Mouse (Mus musculus) hindbrain, embryonic 14.5 days (tissue): Measurements from ENCODE around the gene Phf11c. TPM values are rescaled to one million over a fixed set of nuclear protein-coding genes. Genes with fewer than 3 reads are reported as not detected.

Experiments
- ATAC-seq: fragments of 200-750 bp; cut with Nextera tagmentation; 2 replicates; pipeline ENCODE4 v1.8.0; 2017; ENCODE audit warnings: moderate number of reproducible peaks, mild to moderate bottlenecking, moderate TSS enrichment, moderate library complexity; ENCODE audit not compliant: low FRiP score
- DNase-seq: peaks from one replicate; pipeline ENCODE4 v3.0.0-alpha.2; 2015; ENCODE audit warnings: low spot score
- H3K27ac ChIP-seq: fragments of 300-500 bp; sonication (generic); 2 replicates; pipeline ENCODE4 v1.5.1; 2014; ENCODE audit warnings: mild to moderate bottlenecking, moderate library complexity
- H3K27me3 ChIP-seq: fragments of 300-500 bp; sonication (generic); 2 replicates; pipeline ENCODE4 v1.6.1; 2014; ENCODE audit warnings: mild to moderate bottlenecking, low read length, mixed read lengths; ENCODE audit not compliant: control insufficient read depth, insufficient read depth
- H3K36me3 ChIP-seq: fragments of 300-500 bp; sonication (generic); replicated peaks from 2 replicates; pipeline ENCODE4 v1.6.1; 2014; ENCODE audit not compliant: control insufficient read depth, insufficient read depth
- H3K4me1 ChIP-seq: fragments of 300-500 bp; sonication (generic); replicated peaks from 2 replicates; pipeline ENCODE4 v1.6.1; 2014; ENCODE audit warnings: antibody characterized with exemption, low read length, mixed read lengths; ENCODE audit not compliant: control insufficient read depth, insufficient read depth
- H3K4me2 ChIP-seq: fragments of 300-500 bp; sonication (generic); replicated peaks from 2 replicates; pipeline ENCODE4 v1.6.1; 2014; ENCODE audit warnings: mild to moderate bottlenecking, moderate library complexity
- H3K4me3 ChIP-seq: fragments of 300-500 bp; sonication (generic); replicated peaks from 2 replicates; pipeline ENCODE4 v1.5.1; 2014; ENCODE audit warnings: mild to moderate bottlenecking, low read length
- H3K9ac ChIP-seq: fragments of 300-500 bp; sonication (generic); 2 replicates; pipeline ENCODE4 v1.6.1; 2014
- H3K9me3 ChIP-seq: fragments of 300-500 bp; sonication (generic); 2 replicates; pipeline ENCODE4 v1.6.1; 2016; ENCODE audit warnings: low read length; ENCODE audit not compliant: control insufficient read depth
- WGBS: fragments of 180-500 bp; shearing (Covaris S2); extraction: QIAGEN DNeasy Blood & Tissue Kit; methylation state at CpG from one replicate; pipeline ENCODE4 v1.1.7; 2014; 5-methylcytosine and 5-hydroxymethylcytosine counted together
- polyA plus RNA-seq: library from polyadenylated mRNA; unstranded; fragments of >200 nt; fragmentation: Nextera tagmentation; extraction: Ambion mirVana; gene quantifications from 2 replicates; pipeline ENCODE4 v1.2.1, GENCODE M21; 2014

The Phf11c gene
- polyA plus RNA-seq, result 0.25 TPM in 2 replicates

- no peak within 1 kb of the TSS for H3K4me3 ChIP-seq
- no peak within 1 kb of the TSS for H3K27ac ChIP-seq
- ATAC-seq (no peak), DNase-seq (no peak)
- no peaks in the 10 kb centered on the region for H3K9me3 ChIP-seq
- H3K27me3 ChIP-seq, result no peaks in the 10 kb centered on the region
- no peaks in the 10 kb centered on the region for H3K36me3 ChIP-seq
- H3K4me2 ChIP-seq, result no peak within 1 kb of the TSS
- no peak within 1 kb of the TSS for H3K9ac ChIP-seq
- H3K4me1 ChIP-seq, result no peaks in the 10 kb centered on the region
- WGBS, result 90% methylated on average over 3 of the region's 3 CpGs
Observed at GRCm38 (mm10) chr14:59395281-59395680, at the start of gene Phf11c. TSS of gene Phf11c (minus strand) at chr14:59395381.

DNA sequence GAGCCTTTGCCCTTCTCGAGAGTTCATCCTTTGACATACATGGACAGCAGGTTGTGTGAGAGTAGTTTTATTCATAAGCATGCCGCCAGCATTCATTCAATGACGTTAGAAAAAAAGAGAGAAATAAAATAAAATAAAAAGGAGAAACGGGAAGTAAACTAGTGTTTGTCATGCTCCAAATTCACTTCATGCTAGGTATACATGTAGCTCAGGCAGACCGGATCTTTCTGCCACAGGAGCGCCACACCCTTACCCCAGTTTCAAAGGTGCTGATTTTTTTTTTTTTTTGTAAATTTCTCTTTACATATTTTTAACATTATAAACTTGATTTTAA, 46.3 kb upstream of the Phf11c start:
- H3K27ac ChIP-seq, result no peak overlapping the region; the same call in 1 of the 2 replicates
- ATAC-seq (no peak), DNase-seq (no peak)
- peak overlapping the region; percentile 79 for H3K4me3 ChIP-seq
- peak overlapping the region; percentile 62 for H3K9ac ChIP-seq
- peaks cover 5% of the 10 kb centered on the region for H3K4me1 ChIP-seq
- H3K27me3 ChIP-seq, result no peaks in the 10 kb centered on the region
- no peaks in the 10 kb centered on the region for H3K9me3 ChIP-seq
- peak overlapping the region; percentile 92 for H3K4me2 ChIP-seq
- WGBS, result 12% methylated on average over 6 of the region's 6 CpGs
- H3K36me3 ChIP-seq, result no peaks in the 10 kb centered on the region

DNA sequence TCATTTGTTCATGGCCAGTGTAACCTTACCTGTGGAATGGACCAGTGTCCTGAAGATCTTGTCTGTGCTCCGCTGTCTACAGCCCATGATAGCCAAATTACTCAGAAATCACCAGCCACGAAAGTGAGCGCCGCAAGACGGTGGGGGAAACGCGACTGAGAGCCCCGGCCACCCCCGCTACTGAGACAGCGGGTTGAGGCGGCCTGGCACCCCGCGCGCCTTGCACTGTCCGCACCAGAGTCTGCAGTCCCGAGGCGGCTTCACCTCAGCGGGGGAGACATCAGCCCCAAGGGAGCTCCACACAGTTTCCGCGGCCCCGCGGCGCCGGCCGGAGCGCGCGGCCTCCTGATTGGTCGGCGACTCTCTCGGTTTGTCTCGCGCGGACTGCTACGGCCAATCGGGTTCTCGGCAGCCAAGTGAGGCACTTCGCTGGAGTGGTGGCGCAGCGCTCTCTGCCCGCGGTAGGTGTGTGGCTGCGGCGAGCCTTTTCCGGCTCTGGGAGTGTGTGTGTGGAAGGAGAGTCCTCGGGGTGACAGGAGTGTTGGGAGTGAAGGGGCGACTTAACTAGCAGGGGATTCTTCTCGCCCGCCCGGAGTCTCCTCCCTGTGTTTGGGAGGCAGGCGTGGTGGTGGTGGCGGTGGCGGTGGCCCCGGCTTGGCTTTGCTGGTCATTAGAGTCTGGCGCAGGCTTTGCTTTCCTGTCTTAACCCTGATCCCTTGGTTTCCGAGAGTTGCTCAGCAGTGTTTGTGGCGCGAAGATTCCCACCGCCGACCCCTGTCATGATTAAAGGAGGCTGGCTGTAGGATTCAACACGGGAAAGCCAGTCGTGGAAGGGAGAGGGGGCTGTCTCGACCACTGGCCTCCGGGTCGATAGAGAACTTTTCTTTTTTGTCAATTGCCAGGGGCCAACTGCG, 45.6 kb upstream of the Phf11c start, which contains the start of the genes Setdb2 and Cab39l:
Gene Setdb2 (minus strand): TSS at position 327 of the 914 bp plus-strand sequence.
Gene Cab39l (plus strand): TSS at position 415 of the 914 bp plus-strand sequence.
- peak within 1 kb of the TSS; percentile 79 for H3K4me3 ChIP-seq
- WGBS, result under 1% methylated on average over 66 of the region's 66 CpGs
- DNase-seq, result peak; percentile 87
- peak within 1 kb of the TSS; percentile 92 for H3K4me2 ChIP-seq
- H3K36me3 ChIP-seq, result no peaks in the 10 kb centered on the region
- H3K9ac ChIP-seq, result peak within 1 kb of the TSS; percentile 62
- H3K27ac ChIP-seq, result peak within 1 kb of the TSS; percentile 69
- H3K4me1 ChIP-seq, result peaks cover 5% of the 10 kb centered on the region
- H3K27me3 ChIP-seq, result no peaks in the 10 kb centered on the region
- ATAC-seq, result peak; percentile 100
- no peaks in the 10 kb centered on the region for H3K9me3 ChIP-seq

DNA sequence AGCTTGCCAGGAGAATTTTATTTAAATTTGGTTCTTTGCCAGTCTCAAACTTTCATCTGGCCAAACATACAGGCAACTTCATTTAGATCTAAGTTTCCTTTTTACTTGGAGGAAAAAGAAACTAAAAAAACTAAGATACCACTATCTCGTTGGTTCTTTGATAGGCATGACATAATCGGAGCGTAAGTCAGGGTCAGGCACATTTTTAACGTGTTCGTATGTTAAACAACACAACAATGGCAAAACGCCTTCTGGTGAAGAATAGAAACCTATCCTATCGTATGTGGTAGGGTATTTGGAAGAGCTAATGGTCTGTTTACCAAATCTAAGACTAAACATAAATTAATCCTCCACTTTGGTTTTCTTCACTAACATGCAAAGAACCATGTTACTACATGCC, 44.9 kb upstream of the Phf11c start:
- 14% methylated on average over 7 of the region's 7 CpGs for WGBS
- H3K4me1 ChIP-seq, result peaks cover 5% of the 10 kb centered on the region
- H3K27ac ChIP-seq, result no peak overlapping the region
- H3K9me3 ChIP-seq, result no peaks in the 10 kb centered on the region
- peak overlapping the region; percentile 79 for H3K4me3 ChIP-seq
- peak; percentile 36 for DNase-seq
- ATAC-seq, result no peak
- peak overlapping the region; percentile 62 for H3K9ac ChIP-seq
- peak overlapping the region; percentile 92 for H3K4me2 ChIP-seq
- H3K36me3 ChIP-seq, result no peaks in the 10 kb centered on the region
- no peaks in the 10 kb centered on the region for H3K27me3 ChIP-seq

DNA sequence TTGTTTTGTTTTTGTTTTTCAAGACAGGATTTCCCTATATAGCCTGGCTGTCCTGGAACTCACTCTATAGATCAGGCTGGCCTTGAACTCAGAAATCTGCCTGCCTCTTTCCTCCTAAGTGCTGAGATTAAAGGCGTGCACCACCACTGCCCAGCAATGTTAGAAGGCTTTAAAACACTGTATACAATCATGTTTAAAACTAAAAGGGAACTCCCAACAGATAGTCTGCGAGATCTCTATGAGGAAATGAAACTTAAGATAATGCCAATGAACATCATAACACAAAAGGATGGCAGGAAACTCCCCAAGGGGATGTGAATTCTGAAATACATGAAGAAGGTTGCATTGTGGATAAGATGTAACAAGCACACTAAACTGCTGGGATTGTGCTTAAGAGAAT, 43.3 kb upstream of the Phf11c start:
- no peaks in the 10 kb centered on the region for H3K27me3 ChIP-seq
- DNase-seq, result no peak
- H3K4me3 ChIP-seq, result no peak overlapping the region
- H3K9ac ChIP-seq, result no peak overlapping the region
- H3K4me2 ChIP-seq, result no peak overlapping the region
- no peak overlapping the region for H3K27ac ChIP-seq
- H3K4me1 ChIP-seq, result peaks cover 5% of the 10 kb centered on the region
- no peaks in the 10 kb centered on the region for H3K36me3 ChIP-seq
- ATAC-seq, result no peak
- no peaks in the 10 kb centered on the region for H3K9me3 ChIP-seq
- WGBS, result 97% methylated on average over 2 of the region's 2 CpGs

DNA sequence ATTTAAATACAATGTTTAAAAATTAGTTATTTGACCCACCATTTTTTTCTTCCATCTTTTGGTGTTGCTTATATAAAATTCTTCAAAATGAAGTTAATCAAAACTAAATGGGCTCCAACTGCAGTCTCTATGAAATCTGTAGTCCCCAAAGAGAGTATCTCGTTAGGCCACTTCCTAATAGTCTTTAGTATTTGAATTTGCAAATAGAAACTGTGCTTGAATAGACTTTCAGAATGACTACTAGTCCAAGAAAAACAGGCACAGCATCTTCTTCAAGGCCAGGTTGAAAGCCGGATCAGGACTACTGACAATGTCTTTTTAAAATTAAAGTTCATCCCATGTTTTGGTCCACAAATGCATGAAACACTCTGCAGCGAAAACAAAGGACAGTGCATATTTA, 42.2 kb upstream of the Phf11c start:
- Histone ChIP-seq H3K36me3 (no peaks in the 10 kb centered on the region), H3K27me3 (no peaks in the 10 kb centered on the region), H3K4me3 (no peak overlapping the region), H3K27ac (no peak overlapping the region), H3K4me1 (peaks cover 5% of the 10 kb centered on the region), H3K9me3 (no peaks in the 10 kb centered on the region), H3K4me2 (no peak overlapping the region), H3K9ac (no peak overlapping the region)
- no peak for DNase-seq
- 94% methylated on average over 3 of the region's 3 CpGs for WGBS
- ATAC-seq, result no peak

DNA sequence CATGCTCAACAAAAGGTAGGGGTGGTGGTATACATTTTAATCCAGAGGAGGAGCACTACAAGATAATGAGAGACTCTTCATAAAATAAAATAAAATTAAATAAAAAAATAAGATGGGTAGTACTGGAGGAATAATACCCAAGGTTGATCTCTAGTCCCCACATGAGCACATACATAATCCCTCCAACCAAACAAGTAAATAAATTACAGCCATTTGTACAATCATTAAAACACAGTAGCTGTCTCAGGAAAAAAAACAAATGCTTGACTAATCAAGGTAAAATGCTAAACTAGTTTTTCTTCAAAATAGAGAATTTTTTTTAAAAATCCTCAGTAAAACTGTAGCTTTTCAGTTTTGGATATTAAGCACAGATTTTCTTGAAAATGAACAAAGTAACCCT, 40.0 kb upstream of the Phf11c start:
- Histone ChIP-seq H3K9ac (no peak overlapping the region), H3K27ac (no peak overlapping the region), H3K4me1 (peaks cover 5% of the 10 kb centered on the region), H3K27me3 (no peaks in the 10 kb centered on the region), H3K4me3 (no peak overlapping the region), H3K36me3 (no peaks in the 10 kb centered on the region), H3K9me3 (no peaks in the 10 kb centered on the region), H3K4me2 (no peak overlapping the region)
- DNase-seq, result no peak
- ATAC-seq, result no peak

GRCm38 (mm10) chr14:59433902-59434301, 38.7 kb upstream of the Phf11c start:
- H3K4me1 ChIP-seq, result no peaks in the 10 kb centered on the region
- H3K36me3 ChIP-seq, result no peaks in the 10 kb centered on the region
- H3K4me2 ChIP-seq, result no peak overlapping the region
- H3K4me3 ChIP-seq, result no peak overlapping the region
- 71% methylated on average over 2 of the region's 2 CpGs for WGBS
- H3K27ac ChIP-seq, result no peak overlapping the region
- no peaks in the 10 kb centered on the region for H3K9me3 ChIP-seq
- no peak for ATAC-seq
- H3K9ac ChIP-seq, result no peak overlapping the region
- H3K27me3 ChIP-seq, result no peaks in the 10 kb centered on the region
- no peak for DNase-seq

DNA sequence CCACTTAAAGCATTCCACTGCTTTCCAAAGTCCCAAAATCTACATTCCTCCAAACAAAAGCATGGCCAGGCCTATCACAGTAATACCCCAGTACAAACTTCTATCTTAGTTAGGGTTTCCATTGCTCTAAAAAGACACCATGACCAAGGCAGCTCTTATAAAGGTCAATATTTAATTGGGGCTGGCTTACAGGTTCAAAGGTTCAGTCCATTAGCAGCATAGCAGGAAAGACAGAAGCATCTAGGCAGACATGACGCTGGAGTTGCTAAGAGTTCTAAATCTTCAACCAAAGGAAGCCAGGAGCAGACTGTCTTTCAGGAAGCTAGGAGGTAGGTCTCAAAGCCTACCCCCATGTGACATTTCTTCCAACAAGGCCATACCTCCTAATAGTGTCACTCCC, 35.4 kb upstream of the Phf11c start:
- Histone ChIP-seq H3K9ac (no peak overlapping the region), H3K4me1 (no peaks in the 10 kb centered on the region), H3K4me2 (no peak overlapping the region), H3K36me3 (no peaks in the 10 kb centered on the region), H3K4me3 (no peak overlapping the region), H3K27me3 (no peaks in the 10 kb centered on the region), H3K27ac (no peak overlapping the region), H3K9me3 (no peaks in the 10 kb centered on the region)
- no peak for ATAC-seq
- DNase-seq, result no peak
- WGBS, result 96% methylated on average over 1 of the region's 1 CpGs
